Mouse (Mus musculus): Measurements from ENCODE around the gene Gys1.

DNA sequence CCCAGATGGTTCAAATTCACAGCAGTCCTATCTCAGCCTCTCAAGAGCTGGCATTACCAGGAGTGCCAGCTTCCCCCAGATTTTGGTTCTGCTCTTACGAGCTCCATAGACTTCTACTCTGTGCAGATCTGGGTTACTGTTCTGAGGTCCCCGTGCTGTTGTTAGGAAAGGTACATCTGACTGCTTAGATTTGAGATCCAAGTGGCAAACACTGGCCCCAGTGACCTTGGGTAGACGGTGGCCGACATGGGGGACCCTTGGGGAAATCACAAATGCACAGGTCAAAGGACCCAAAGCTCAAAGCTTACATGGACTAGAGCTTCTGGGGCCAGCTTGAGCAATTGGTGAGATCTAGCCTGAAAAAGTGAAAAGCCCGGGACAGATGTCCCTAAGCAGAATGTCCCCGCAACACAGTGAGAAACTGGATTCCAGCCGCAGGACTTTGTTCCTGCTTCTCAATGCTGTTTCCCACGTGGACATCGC, 22.1 kb downstream of the Gys1 start:
- TF ChIP-seq TAL1 (conservative IDR thresholded peaks at IDR 0.05; ENCODE audit: low read depth, low read length) (no peak), GATA1 (IDR thresholded peaks at IDR 0.05; ENCODE audit: borderline replicate concordance, low read length) (no peak), CTCF (IDR thresholded peaks at IDR 0.05; ENCODE audit: low read depth, low read length) (no peak), GATA2 (IDR thresholded peaks at IDR 0.05; ENCODE audit: borderline replicate concordance, low read depth, low read length) (no peak)
